Mouse (Mus musculus) gonadal fat pad, adult 2 months (tissue): Measurements from ENCODE around the gene Ciapin1. TPM values are rescaled to one million over a fixed set of nuclear protein-coding genes. Genes with fewer than 3 reads are reported as not detected.

Experiments
- DNase-seq: peaks from one replicate; pipeline ENCODE4 v3.0.0-alpha.2; 2012; ENCODE audit warnings: low read depth
- polyA plus RNA-seq: library from polyadenylated mRNA; depleted of rRNA; stranded (reverse); fragments of >200 nt; gene quantifications from 2 replicates; pipeline ENCODE4 v1.2.3, GENCODE M21; 2012; rRNA removed

The Ciapin1 gene
- polyA plus RNA-seq, result 18.2 and 26.9 TPM in 2 replicates

GRCm38 (mm10) chr8:94837662-94838574 lies at the start of gene Ciapin1, which contains the start of gene Coq9:
Gene Ciapin1 (minus strand): TSS chr8:94838358.
Gene Coq9 (plus strand): TSS chr8:94838321.
- DNase-seq, result no peak

GRCm38 (mm10) chr8:94880742-94881141 lies 42.6 kb upstream of the Ciapin1 start:
- DNase-seq, result no peak

- no peak for DNase-seq
These were observed 38.7 kb upstream of the Ciapin1 start for GRCm38 (mm10) chr8:94876820-94877219.

- DNase-seq, result no peak
These were observed 38.1 kb upstream of the Ciapin1 start, which contains the start of gene Dok4 for GRCm38 (mm10) chr8:94876197-94876730. Gene Dok4 (minus strand): TSS chr8:94876330.

GRCm38 (mm10) chr8:94875871-94876150 lies 37.7 kb upstream of the Ciapin1 start:
- DNase-seq, result no peak

GRCm38 (mm10) chr8:94875096-94875870 lies 37.1 kb upstream of the Ciapin1 start:
- DNase-seq, result no peak

- no peak for DNase-seq
These were observed 36.2 kb upstream of the Ciapin1 start for GRCm38 (mm10) chr8:94874358-94874757.

GRCm38 (mm10) chr8:94872576-94872975 lies 34.4 kb upstream of the Ciapin1 start:
- DNase-seq, result no peak

- DNase-seq, result no peak
These were observed 34.0 kb upstream of the Ciapin1 start for GRCm38 (mm10) chr8:94872156-94872555.

GRCm38 (mm10) chr8:94871108-94871894 lies 33.1 kb upstream of the Ciapin1 start:
- no peak for DNase-seq

- DNase-seq, result no peak
These were observed 32.4 kb upstream of the Ciapin1 start for GRCm38 (mm10) chr8:94870474-94871107.

- DNase-seq, result no peak
These were observed 31.8 kb upstream of the Ciapin1 start for GRCm38 (mm10) chr8:94870003-94870402.

- DNase-seq, result no peak
These were observed 31.0 kb upstream of the Ciapin1 start for GRCm38 (mm10) chr8:94869146-94869545.

GRCm38 (mm10) chr8:94866921-94867320 lies 28.8 kb upstream of the Ciapin1 start:
- no peak for DNase-seq

- no peak for DNase-seq
These were observed 27.1 kb upstream of the Ciapin1 start for GRCm38 (mm10) chr8:94865292-94865691.

- no peak for DNase-seq
These were observed 25.9 kb upstream of the Ciapin1 start for GRCm38 (mm10) chr8:94863897-94864673.

GRCm38 (mm10) chr8:94862487-94863220 lies 24.5 kb upstream of the Ciapin1 start:
- DNase-seq, result no peak

GRCm38 (mm10) chr8:94861352-94861910 lies 23.3 kb upstream of the Ciapin1 start:
- no peak for DNase-seq
